Mouse (Mus musculus): ENCODE results near the gene Tanc1.

DNA sequence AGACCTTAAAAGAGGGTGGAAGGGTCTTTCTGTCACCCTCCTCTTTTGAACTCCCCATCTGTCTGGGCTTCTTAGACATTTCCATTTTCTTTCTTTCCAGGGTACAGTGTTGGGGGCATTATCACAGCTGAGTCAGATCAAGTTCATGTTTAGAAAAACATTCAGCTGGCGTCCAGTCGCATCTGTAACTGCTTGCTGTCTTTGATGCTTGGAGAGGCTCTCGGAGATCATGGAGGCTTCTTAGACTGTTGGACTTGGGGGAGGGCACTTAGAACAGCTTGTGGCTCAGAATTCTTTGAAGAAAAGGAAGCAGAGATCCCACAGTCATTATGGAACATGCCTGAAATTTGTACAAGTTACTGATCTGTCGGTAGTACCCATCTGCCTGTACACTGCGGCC is 121.6 kb downstream of the Tanc1 start:
- TF ChIP-seq CTCF (IDR thresholded peaks at IDR 0.05; ENCODE audit: low read depth, low read length) (no peak), GATA1 (IDR thresholded peaks at IDR 0.05; ENCODE audit: borderline replicate concordance, low read length) (no peak), POLR2AphosphoS5 (IDR thresholded peaks at IDR 0.05; ENCODE audit: insufficient replicate concordance, low read depth, low read length) (no peak), TAL1 (conservative IDR thresholded peaks at IDR 0.05; ENCODE audit: low read depth, low read length) (no peak)

All from G1E (cell line).